Mouse (Mus musculus) small intestine, adult 2 months (tissue): ENCODE results near the gene Dcps.
"Not testable (repeated sequence)": the region's sequence is repeated elsewhere in the genome, so short reads cannot be mapped to it uniquely, and the experiment has no call there.

Source experiments
- CTCF ChIP-seq: fragments of 200-500 bp; IDR thresholded peaks from 2 replicates; pipeline ENCODE4 v1.5.1; 2012; ENCODE audit warnings: low read depth, mild to moderate bottlenecking, control low read depth, inconsistent platforms, low read length, moderate library complexity, mixed read lengths; ENCODE audit not compliant: insufficient replicate concordance, insufficient read length; ENCODE audit errors: extremely low read depth
- POLR2A ChIP-seq: fragments of 200-500 bp; IDR thresholded peaks from 2 replicates; pipeline ENCODE4 v1.6.1; 2012; ENCODE audit warnings: low read depth, mild to moderate bottlenecking, control low read depth, inconsistent platforms, low read length, moderate library complexity

- not testable (repeated sequence) for TF ChIP-seq CTCF, POLR2A
Measured at GRCm38 (mm10) chr9:35147261-35147660, 28.6 kb downstream of the Dcps start.
